Mouse (Mus musculus) thymus, postnatal 0 days (tissue): Measurements from ENCODE around the gene Arhgap10. TPM values are rescaled to one million over a fixed set of nuclear protein-coding genes. Genes with fewer than 3 reads are reported as not detected.

ENCODE experiments used
- DNase-seq: peaks from one replicate; pipeline ENCODE4 v3.0.0-alpha.2; 2015; ENCODE audit warnings: low spot score
- polyA plus RNA-seq: library from polyadenylated mRNA; unstranded; fragments of >200 nt; fragmentation: Nextera tagmentation; extraction: Ambion mirVana; gene quantifications from 2 replicates; pipeline ENCODE4 v1.2.1, GENCODE M21; 2015

Arhgap10 gene
- polyA plus RNA-seq, 1 experiment from 2014 or later, result 16.5 TPM

- no peak for DNase-seq
These were observed 281.1 kb downstream of the Arhgap10 start for GRCm38 (mm10) chr8:77236701-77237100.

GRCm38 (mm10) chr8:77232411-77232810, 285.3 kb downstream of the Arhgap10 start:
- DNase-seq, result no peak

GRCm38 (mm10) chr8:77231834-77232233, 285.9 kb downstream of the Arhgap10 start:
- DNase-seq, result no peak

- DNase-seq, result no peak
These were observed 286.5 kb downstream of the Arhgap10 start for GRCm38 (mm10) chr8:77231211-77231610.

- no peak for DNase-seq
These were observed 289.1 kb downstream of the Arhgap10 start for GRCm38 (mm10) chr8:77228688-77229087.

- DNase-seq, result peak; percentile 73
These were observed 290.0 kb downstream of the Arhgap10 start for GRCm38 (mm10) chr8:77227742-77228141.

- DNase-seq, result peak; percentile 62
These were observed 294.6 kb downstream of the Arhgap10 start for GRCm38 (mm10) chr8:77223123-77223522.

GRCm38 (mm10) chr8:77215191-77215590, 302.6 kb downstream of the Arhgap10 start:
- no peak for DNase-seq

GRCm38 (mm10) chr8:77214665-77215064, 303.1 kb downstream of the Arhgap10 start:
- DNase-seq, result no peak

GRCm38 (mm10) chr8:77213893-77214464, 303.8 kb downstream of the Arhgap10 start:
- DNase-seq, result no peak

GRCm38 (mm10) chr8:77209297-77209696, 308.5 kb downstream of the Arhgap10 start:
- no peak for DNase-seq

Other genes starting within 250 kb of the Arhgap10 start
- gene Prmt9, start 31.4 kb upstream of the Arhgap10 start, polyA plus RNA-seq, result 23.8 and 25.8 TPM in 2 replicates
- 31.5 and 32.3 TPM in 2 replicates for gene Tmem184c, start 92.7 kb upstream of the Arhgap10 start, polyA plus RNA-seq
- 2.5 and 3.6 TPM in 2 replicates for gene Ednra, start 206.5 kb upstream of the Arhgap10 start, polyA plus RNA-seq